Mouse (Mus musculus) gonadal fat pad, adult 2 months (tissue): ENCODE results near the gene Zfp60. TPM values are rescaled to one million over a fixed set of nuclear protein-coding genes. Genes with fewer than 3 reads are reported as not detected.
"Not testable (repeated sequence)": the region's sequence is repeated elsewhere in the genome, so short reads cannot be mapped to it uniquely, and the experiment has no call there.

Source experiments
- DNase-seq: peaks from one replicate; pipeline ENCODE4 v3.0.0-alpha.2; 2012; ENCODE audit warnings: low read depth
- polyA plus RNA-seq: library from polyadenylated mRNA; depleted of rRNA; stranded (reverse); fragments of >200 nt; gene quantifications from 2 replicates; pipeline ENCODE4 v1.2.3, GENCODE M21; 2012; rRNA removed

Gene Zfp60
- polyA plus RNA-seq, 1 experiment, result 3.3 TPM

DNA sequence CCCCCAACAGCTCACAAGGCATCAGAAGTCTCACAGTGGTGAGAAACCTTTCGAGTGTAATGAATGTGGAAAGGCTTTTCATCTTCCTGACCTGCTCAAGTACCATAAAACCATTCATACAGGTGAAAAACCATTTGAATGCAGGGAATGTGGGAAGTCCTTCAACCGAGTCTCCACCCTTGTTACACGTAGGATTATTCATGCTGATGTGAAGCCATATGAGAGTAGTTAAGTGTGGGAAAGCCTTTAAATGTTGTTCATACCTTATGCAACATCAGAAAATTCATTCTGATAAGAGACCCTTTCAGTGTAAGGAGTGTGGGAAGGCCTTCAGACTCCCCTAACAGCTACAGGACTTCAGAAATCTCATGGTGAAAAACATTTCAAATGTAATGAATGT, 62.7 kb downstream of the Zfp60 start:
- not testable (repeated sequence) for DNase-seq

DNA sequence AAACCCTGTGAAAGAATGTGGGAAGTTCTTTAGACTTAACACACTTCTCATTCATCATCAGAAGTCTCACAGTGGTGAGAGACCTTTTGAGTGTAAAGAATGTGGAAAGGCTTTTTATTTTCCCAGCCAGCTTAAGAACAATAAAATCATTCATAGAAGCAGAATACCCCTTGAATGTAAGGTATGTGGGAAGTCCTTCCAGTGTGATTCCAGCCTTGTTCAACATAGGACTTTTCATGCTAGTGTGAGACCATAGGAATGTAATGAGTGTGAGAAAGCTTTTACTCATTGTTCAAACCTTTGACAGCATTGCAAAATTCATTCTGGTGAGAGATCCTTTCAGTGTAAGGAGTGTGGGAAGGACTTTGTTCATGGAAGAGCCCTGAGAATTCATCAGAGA, 63.4 kb downstream of the Zfp60 start:
- no peak for DNase-seq

DNA sequence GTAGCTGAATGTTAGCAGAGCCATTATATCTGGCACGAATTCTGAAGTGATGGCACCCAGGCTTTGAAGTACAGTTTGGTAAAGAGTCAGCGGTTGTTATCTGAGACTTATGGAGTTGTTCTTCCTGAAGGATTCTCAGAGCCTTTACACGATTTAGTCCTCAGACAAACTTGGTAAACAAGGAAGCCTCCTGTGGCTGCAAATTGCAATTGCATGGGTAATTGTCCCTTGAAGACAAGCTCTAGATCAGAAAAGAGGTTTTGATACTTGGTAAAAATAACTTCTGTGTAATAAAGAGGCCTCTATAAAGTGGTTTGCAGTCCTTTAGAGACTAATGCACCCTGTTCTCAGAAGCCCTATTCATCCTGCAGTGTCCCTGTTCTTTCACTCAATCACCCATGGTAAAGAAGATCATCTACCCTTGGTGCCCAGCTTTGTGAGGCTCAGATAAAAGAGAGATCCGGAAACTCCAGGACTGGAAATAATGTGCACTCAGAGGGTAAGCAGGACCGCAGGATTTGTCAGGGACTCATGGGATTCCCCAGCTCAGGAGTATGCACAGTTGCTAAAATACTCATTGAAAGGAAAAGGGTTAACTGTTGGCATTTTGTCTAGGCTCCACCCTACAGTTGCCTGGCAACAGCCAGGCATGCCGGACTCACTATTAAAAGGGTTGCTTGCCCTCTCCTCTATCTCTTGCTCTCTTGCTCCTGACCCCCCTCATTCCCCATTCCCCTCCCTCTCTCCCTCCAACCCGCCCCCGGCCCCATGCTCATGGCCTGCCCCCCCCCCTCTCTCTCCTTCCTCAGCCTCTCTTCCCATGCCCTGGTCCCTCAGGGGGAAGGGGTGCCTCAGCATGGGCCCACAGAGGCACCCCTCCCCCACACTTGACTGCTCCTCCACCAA, 67.0 kb downstream of the Zfp60 start:
- no peak for DNase-seq

DNA sequence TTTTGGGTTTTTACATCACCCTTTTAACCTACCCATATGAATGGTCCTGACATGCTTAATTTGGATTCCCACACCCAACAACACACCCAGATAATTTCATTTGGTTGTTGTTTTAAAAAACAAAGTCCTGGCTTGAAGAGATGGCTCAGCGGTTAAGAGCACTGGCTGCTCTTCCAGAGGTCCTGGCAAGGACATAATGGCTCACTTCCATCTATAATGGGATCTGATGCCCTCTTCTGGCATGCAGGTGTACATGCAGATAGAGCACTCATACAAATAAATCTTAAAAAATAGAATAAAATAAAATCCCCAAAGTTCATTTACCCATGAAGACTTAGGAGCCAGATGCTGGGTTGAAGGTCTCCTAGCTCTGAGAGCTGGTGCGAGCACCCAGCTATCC, 69.9 kb downstream of the Zfp60 start:
- DNase-seq, result no peak

DNA sequence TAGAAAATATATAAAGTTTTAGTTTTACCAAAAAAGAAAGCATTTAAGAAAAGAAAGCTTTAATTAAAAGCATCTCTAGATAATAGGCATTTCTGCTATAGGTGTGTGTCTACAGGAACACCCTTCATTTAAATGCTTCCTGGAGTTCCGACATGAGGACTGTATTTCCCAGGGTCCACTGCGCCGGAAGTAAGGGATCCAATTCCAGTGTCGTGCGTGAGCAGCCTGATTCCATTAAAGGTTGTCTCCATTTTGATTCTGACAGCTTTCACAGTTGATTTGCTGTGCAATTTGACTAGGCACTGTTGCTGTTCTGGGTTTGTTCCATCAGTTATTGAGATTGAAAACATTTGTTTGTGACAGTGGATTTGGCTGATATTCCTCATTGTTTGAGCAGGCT, 71.8 kb downstream of the Zfp60 start:
- no peak for DNase-seq

Other genes starting within 250 kb of the Zfp60 start
- gene Sertad1, start 244.5 kb upstream of the Zfp60 start, polyA plus RNA-seq, result 23.0 and 23.7 TPM in 2 replicates
- gene Prx, start 232.1 kb upstream of the Zfp60 start, polyA plus RNA-seq, result 2.0 TPM in 2 replicates
- gene Hipk4, start 208.1 kb upstream of the Zfp60 start, polyA plus RNA-seq, result 1.2 and 1.3 TPM in 2 replicates
- gene Pld3, start 178.2 kb upstream of the Zfp60 start, polyA plus RNA-seq, result 159 and 188 TPM in 2 replicates
- gene 2310022A10Rik, start 178.2 kb upstream of the Zfp60 start, polyA plus RNA-seq, result 17.0 and 17.7 TPM in 2 replicates
- gene Akt2, start 139.8 kb upstream of the Zfp60 start, polyA plus RNA-seq, result 143 and 174 TPM in 2 replicates
- not detected in 2 replicates for gene Ttc9b, start 77.5 kb upstream of the Zfp60 start, polyA plus RNA-seq
- gene Map3k10, start 56.8 kb upstream of the Zfp60 start, polyA plus RNA-seq, result 20.1 and 22.1 TPM in 2 replicates
- 0.51 and 0.85 TPM in 2 replicates for gene Zfp607b, start 42.0 kb upstream of the Zfp60 start, polyA plus RNA-seq
- gene Zfp626, start 75.8 kb downstream of the Zfp60 start, polyA plus RNA-seq, result 1.4 and 1.8 TPM in 2 replicates
- gene Zfp59, start 107.2 kb downstream of the Zfp60 start, polyA plus RNA-seq, result 1.3 and 1.4 TPM in 2 replicates
- 0.86 and 1.3 TPM in 2 replicates for gene Zfp607a, start 126.1 kb downstream of the Zfp60 start, polyA plus RNA-seq
- gene Zfp974, start 198.1 kb downstream of the Zfp60 start, polyA plus RNA-seq, result 3.9 and 4.2 TPM in 2 replicates
- 2.3 and 2.5 TPM in 2 replicates for gene Zfp780b, start 247.8 kb downstream of the Zfp60 start, polyA plus RNA-seq